Mouse (Mus musculus): ENCODE data around the gene Nr4a1.

The Nr4a1 gene

GRCm38 (mm10) chr15:101258420-101258819, 4.4 kb downstream of the Nr4a1 start:
- DNase-seq = peak; percentile 93

- no peak for DNase-seq
These were observed 5.9 kb downstream of the Nr4a1 start for GRCm38 (mm10) chr15:101259922-101260321.

GRCm38 (mm10) chr15:101260387-101260786, 6.3 kb downstream of the Nr4a1 start:
- DNase-seq = peak; percentile 100

GRCm38 (mm10) chr15:101260874-101261622, 7.0 kb downstream of the Nr4a1 start:
- peak; percentile 96 for DNase-seq

GRCm38 (mm10) chr15:101262502-101262901, 8.4 kb downstream of the Nr4a1 start:
- peak; percentile 98 for DNase-seq

- DNase-seq = peak; percentile 100
These were observed 12.3 kb downstream of the Nr4a1 start for GRCm38 (mm10) chr15:101266132-101266963.

- DNase-seq = peak; percentile 96
These were observed 13.3 kb downstream of the Nr4a1 start for GRCm38 (mm10) chr15:101267053-101268032.

GRCm38 (mm10) chr15:101270101-101270820, 16.2 kb downstream of the Nr4a1 start:
- DNase-seq = peak; percentile 95

- DNase-seq = no peak
These were observed 17.0 kb downstream of the Nr4a1 start for GRCm38 (mm10) chr15:101271107-101271506.

- DNase-seq = no peak
These were observed 17.4 kb downstream of the Nr4a1 start for GRCm38 (mm10) chr15:101271513-101271912.

GRCm38 (mm10) chr15:101274380-101274779, 20.3 kb downstream of the Nr4a1 start:
- DNase-seq = no peak

GRCm38 (mm10) chr15:101277351-101277899, 23.4 kb downstream of the Nr4a1 start:
- peak; percentile 92 for DNase-seq

GRCm38 (mm10) chr15:101278589-101278988, 24.5 kb downstream of the Nr4a1 start:
- DNase-seq = no peak

GRCm38 (mm10) chr15:101279430-101279999, 25.4 kb downstream of the Nr4a1 start:
- DNase-seq = peak; percentile 95

- DNase-seq = no peak
These were observed 28.4 kb downstream of the Nr4a1 start for GRCm38 (mm10) chr15:101282471-101282870.

GRCm38 (mm10) chr15:101283183-101283910, 29.3 kb downstream of the Nr4a1 start:
- DNase-seq = no peak

- peak; percentile 99 for DNase-seq
These were observed 30.1 kb downstream of the Nr4a1 start, which contains the start of gene Atg101 for GRCm38 (mm10) chr15:101283911-101284750. Atg101 (plus strand) TSS chr15:101284272.

- no peak for DNase-seq
These were observed 32.2 kb downstream of the Nr4a1 start for GRCm38 (mm10) chr15:101286129-101286770.

- no peak for DNase-seq
These were observed 33.3 kb downstream of the Nr4a1 start for GRCm38 (mm10) chr15:101287361-101287760.
